Mouse (Mus musculus): Measurements from ENCODE around the gene Gipc1. TPM values are rescaled to one million over a fixed set of nuclear protein-coding genes. Genes with fewer than 3 reads are reported as not detected.
A peak's percentile ranks its signal among the peaks of the same experiment; 100 is the strongest.

Gene Gipc1
- total and polyA plus RNA-seq, 3 experiments: 21.0 to 25.8 (median 22.6) TPM

DNA sequence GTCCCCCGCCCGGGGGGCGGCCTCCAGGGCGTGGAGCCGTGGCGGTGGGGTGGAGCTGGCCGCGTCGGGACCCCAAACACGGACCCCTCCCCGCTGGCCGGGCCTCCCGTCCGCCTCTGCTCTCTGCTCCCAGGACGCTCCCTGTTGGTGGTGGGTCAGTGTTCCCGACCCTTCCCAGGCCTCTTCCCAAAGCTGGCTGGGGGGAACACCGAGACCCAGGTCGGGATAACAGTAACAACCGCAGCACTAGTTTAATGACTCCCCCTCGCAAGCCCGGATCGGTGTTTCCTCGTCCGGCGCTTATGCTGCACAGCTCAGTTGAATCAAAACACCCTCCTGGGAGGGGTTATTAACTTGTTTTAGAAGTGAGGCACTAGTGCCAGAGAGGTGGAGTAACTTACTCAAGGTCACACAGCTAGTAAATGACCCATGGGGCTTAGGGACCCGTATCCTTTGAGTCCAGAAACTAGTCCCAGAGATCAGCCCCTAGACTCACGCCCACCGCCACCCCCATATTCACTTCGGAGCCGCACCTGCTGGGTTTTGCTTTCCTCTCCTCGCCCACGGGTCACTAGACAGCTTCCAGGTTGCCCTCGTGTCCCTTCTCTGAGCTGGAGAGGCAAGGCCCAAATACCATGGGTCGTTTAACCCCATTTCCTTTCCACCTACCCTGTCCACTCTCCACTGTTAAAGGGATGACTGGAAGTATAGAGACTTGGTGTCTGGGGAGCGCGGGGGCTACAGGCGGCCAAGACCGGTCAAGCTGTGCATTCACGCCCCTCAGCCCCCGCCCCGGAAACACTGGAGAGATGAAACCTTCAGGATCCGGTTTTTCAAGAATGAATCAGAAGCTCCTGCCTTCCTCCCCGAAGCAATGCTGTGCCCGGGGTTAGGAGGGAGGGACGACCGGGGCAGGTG lies 526 bp downstream of the Gipc1 start:
- H3K4me1 ChIP-seq (ENCODE audit: control insufficient read depth in 1 of 2, insufficient read depth in 2 of 2): peaks cover 2 to 35% of the 10 kb centered on the region in 2 experiments; a peak in 3 of 4 replicates
- H3K27me3 ChIP-seq (replicated peaks): peaks cover 2% of the 10 kb centered on the region
- 0 out of 2 replicates have a peak, but pooled peaks have one; percentile 13 for TF ChIP-seq TCF12 (IDR thresholded peaks at IDR 0.05; ENCODE audit: low read depth, low read length)
- no peak for TF ChIP-seq CHD1 (IDR thresholded peaks at IDR 0.05; ENCODE audit: low read depth, low read length)
- no peak for TF ChIP-seq ZMIZ1 (IDR thresholded peaks at IDR 0.05; ENCODE audit: low read depth, low read length)
- no peak for TF ChIP-seq MAFK (IDR thresholded peaks at IDR 0.05; ENCODE audit: insufficient replicate concordance, low read length)
- TF ChIP-seq SIN3A (IDR thresholded peaks at IDR 0.05; ENCODE audit: low read length): 0 out of 2 replicates have a peak, but pooled peaks have one; percentile 16
- no peak for TF ChIP-seq MYC (IDR thresholded peaks at IDR 0.05; ENCODE audit: low read depth, low read length)
- in situ Hi-C loops (cut with MboI; ENCODE audit: low pct_ligation_motif_present, low pct_unique_long_range_greater_than_20kb, low sequenced_read_pairs) (no loop called here), dilution Hi-C loops (cut with MboI; ENCODE audit: extremely low pct_ligation_motif_present, extremely low pct_unique_long_range_greater_than_20kb, low sequenced_read_pairs) (no loop called here)
- H3K4me2 ChIP-seq (ENCODE audit: insufficient read depth, low read depth, poor library complexity, severe bottlenecking): peak overlapping the region; percentile 92
- H3K9ac ChIP-seq (ENCODE audit: insufficient read depth, low read depth): peak overlapping the region; percentile 91
- H3K36me3 ChIP-seq (replicated peaks in 1 of 2; ENCODE audit: control insufficient read depth in 1 of 2, insufficient read depth in 1 of 2, low read length in 1 of 2): peaks cover 0 to 9% of the 10 kb centered on the region in 2 experiments
- no peak for DNase-seq (ENCODE audit: extremely low read depth)
- H3K79me2 ChIP-seq (replicated peaks; ENCODE audit: control insufficient read depth, extremely low read depth, insufficient read depth, poor library complexity, severe bottlenecking): no peaks in the 10 kb centered on the region
- peaks cover 25% of the 10 kb centered on the region for H3K9me3 ChIP-seq (replicated peaks; ENCODE audit: low read length)
- peak overlapping the region; percentile 73 to 97 (median 84) for H3K4me3 ChIP-seq (replicated peaks in 1 of 3; ENCODE audit: low read depth in 2 of 3, low read length in 2 of 3, poor library complexity in 1 of 3)
- no peak overlapping the region for H3K27ac ChIP-seq (ENCODE audit: insufficient read depth, low read depth)

DNA sequence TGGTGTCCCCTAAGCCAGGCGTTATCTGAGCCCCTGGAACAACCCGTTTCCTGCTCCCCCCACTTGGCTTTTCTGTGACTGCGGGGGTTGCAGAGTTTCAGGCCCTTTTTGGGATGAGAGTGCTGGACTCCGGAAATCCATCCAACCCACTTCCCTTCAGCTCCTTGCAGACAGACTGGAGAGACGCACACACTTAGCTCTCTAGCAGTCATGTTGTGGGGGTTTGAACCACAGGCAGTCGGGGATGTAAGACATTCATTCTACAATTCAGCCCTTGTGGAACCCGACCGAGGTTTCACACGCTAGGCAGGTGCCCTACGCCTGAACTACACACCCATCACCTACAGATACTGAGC lies 1.2 kb downstream of the Gipc1 start:
- Histone ChIP-seq H3K4me1 (ENCODE audit: control insufficient read depth in 1 of 2, insufficient read depth in 2 of 2) (peaks cover 2 to 35% of the 10 kb centered on the region in 2 experiments; a peak in 3 of 4 replicates), H3K4me3 (replicated peaks in 1 of 3; ENCODE audit: low read depth in 2 of 3, low read length in 2 of 3, poor library complexity in 1 of 3) (peak overlapping the region in 1 of 3 experiments; percentile 84), H3K9me3 (replicated peaks; ENCODE audit: low read length) (peaks cover 18% of the 10 kb centered on the region), H3K9ac (ENCODE audit: insufficient read depth, low read depth) (peak overlapping the region; percentile 91; the same call in 1 of the 2 replicates), H3K36me3 (replicated peaks in 1 of 2; ENCODE audit: control insufficient read depth in 1 of 2, insufficient read depth in 1 of 2, low read length in 1 of 2) (peaks cover 0 to 9% of the 10 kb centered on the region in 2 experiments), H3K27ac (ENCODE audit: insufficient read depth, low read depth) (no peak overlapping the region), H3K4me2 (ENCODE audit: insufficient read depth, low read depth, poor library complexity, severe bottlenecking) (peak overlapping the region; percentile 92; the same call in 1 of the 2 replicates), H3K79me2 (replicated peaks; ENCODE audit: control insufficient read depth, extremely low read depth, insufficient read depth, poor library complexity, severe bottlenecking) (no peaks in the 10 kb centered on the region), H3K27me3 (replicated peaks) (peaks cover 2% of the 10 kb centered on the region)
- no peak for TF ChIP-seq EP300 (IDR thresholded peaks at IDR 0.05; ENCODE audit: low read length)
- TF ChIP-seq TCF12 (IDR thresholded peaks at IDR 0.05; ENCODE audit: low read depth, low read length): no peak
- TF ChIP-seq SMC3 (IDR thresholded peaks at IDR 0.05; ENCODE audit: low read depth, low read length): no peak
- TF ChIP-seq E2F4 (IDR thresholded peaks at IDR 0.05; ENCODE audit: insufficient replicate concordance, low read depth, low read length): no peak
- no peak for TF ChIP-seq KAT2A (IDR thresholded peaks at IDR 0.05; ENCODE audit: insufficient replicate concordance, low read length)
- no peak for TF ChIP-seq MEF2A (IDR thresholded peaks at IDR 0.05; ENCODE audit: borderline replicate concordance, low read depth, low read length)
- no peak for TF ChIP-seq PAX5 (IDR thresholded peaks at IDR 0.05; ENCODE audit: low read length)
- TF ChIP-seq NELFE (IDR thresholded peaks at IDR 0.05; ENCODE audit: low read depth, low read length): no peak
- TF ChIP-seq JUN (IDR thresholded peaks at IDR 0.05; ENCODE audit: insufficient read depth, low read depth, low read length): no peak
- TF ChIP-seq UBTF (IDR thresholded peaks at IDR 0.05; ENCODE audit: low read depth, low read length): no peak
- TF ChIP-seq SIN3A (IDR thresholded peaks at IDR 0.05; ENCODE audit: low read length): no peak
- no peak for TF ChIP-seq ZC3H11A (IDR thresholded peaks at IDR 0.05; ENCODE audit: low read depth, low read length)
- dilution Hi-C loops (cut with MboI; ENCODE audit: extremely low pct_ligation_motif_present, extremely low pct_unique_long_range_greater_than_20kb, low sequenced_read_pairs): no loop called here
- no peak for DNase-seq (ENCODE audit: extremely low read depth)
- in situ Hi-C loops (cut with MboI; ENCODE audit: low pct_ligation_motif_present, low pct_unique_long_range_greater_than_20kb, low sequenced_read_pairs): no loop called here
